Comparison of ENCODE assay signal across 9 mouse cellular contexts in genomic region chr6:90818956-90819355, GRCm38 (mm10).
DNase-seq lines count a peak whose midpoint lies in the region; ATAC-seq and TF ChIP-seq lines count a peak whose summit lies in the region.
"Had no signal": no experiment of that assay in that cellular context is flagged by ENCODE, and none has a peak within 500 bp of the region (broad histone marks: within the 10 kb centered on the region; RNA-seq: fewer than 3 reads in every experiment).

No protein-coding gene starts in this region.

- H3K27me3 ChIP-seq in kidney, adult 2 months (replicated peaks; ENCODE audit: control insufficient read depth, insufficient read depth, low read length), result no peaks in the 10 kb centered on the region
- no peaks in the 10 kb centered on the region for H3K27me3 ChIP-seq in kidney, embryonic 15.5 days
- no peaks in the 10 kb centered on the region for H3K27me3 ChIP-seq in hindbrain, postnatal 0 days (ENCODE audit: insufficient read depth, low read length)
- no peaks in the 10 kb centered on the region for H3K27me3 ChIP-seq in limb, embryonic 14.5 days (ENCODE audit: control insufficient read depth, insufficient read depth, low read length)
- no peaks in the 10 kb centered on the region for H3K27me3 ChIP-seq in neural tube, embryonic 13.5 days
- H3K27me3 ChIP-seq: neural tube, embryonic 12.5 days had no signal

- H3K9me3 ChIP-seq in kidney, embryonic 15.5 days (replicated peaks), result no peaks in the 10 kb centered on the region
- no peaks in the 10 kb centered on the region for H3K9me3 ChIP-seq in hindbrain, postnatal 0 days (ENCODE audit: low read length)
- H3K9me3 ChIP-seq in limb, embryonic 14.5 days (ENCODE audit: control insufficient read depth, low read length), result no peaks in the 10 kb centered on the region
- H3K9me3 ChIP-seq in neural tube, embryonic 13.5 days, result no peaks in the 10 kb centered on the region
- H3K9me3 ChIP-seq: neural tube, embryonic 12.5 days had no signal

- no peak overlapping the region for H3K4me2 ChIP-seq in kidney, embryonic 15.5 days
- no peak overlapping the region for H3K4me2 ChIP-seq in hindbrain, postnatal 0 days (ENCODE audit: low read depth, low read length)
- H3K4me2 ChIP-seq in limb, embryonic 14.5 days (replicated peaks; ENCODE audit: low read depth, low read length, severe bottlenecking), result no peak overlapping the region
- no peak overlapping the region for H3K4me2 ChIP-seq in neural tube, embryonic 13.5 days
- H3K4me2 ChIP-seq: neural tube, embryonic 12.5 days had no signal

- no peaks in the 10 kb centered on the region for H3K4me1 ChIP-seq in kidney, adult 2 months (ENCODE audit: control insufficient read depth, insufficient read depth, low read length)
- no peaks in the 10 kb centered on the region for H3K4me1 ChIP-seq in kidney, embryonic 15.5 days
- H3K4me1 ChIP-seq in hindbrain, postnatal 0 days (ENCODE audit: insufficient read depth, low read length), result no peaks in the 10 kb centered on the region
- no peaks in the 10 kb centered on the region for H3K4me1 ChIP-seq in limb, embryonic 14.5 days (ENCODE audit: control insufficient read depth, insufficient read depth, low read length)
- peaks cover 23% of the 10 kb centered on the region for H3K4me1 ChIP-seq in neural tube, embryonic 13.5 days (replicated peaks)

- TF ChIP-seq CTCF in kidney, adult 2 months (conservative IDR thresholded peaks at IDR 0.05; ENCODE audit: insufficient read depth, insufficient read length, low read depth, low read length), result peak; percentile 64
- peak; percentile 86 for TF ChIP-seq CTCF in hindbrain, postnatal 0 days (IDR thresholded peaks at IDR 0.05; ENCODE audit: low read depth)

- H3K4me3 ChIP-seq in kidney, adult 2 months (ENCODE audit: insufficient read depth, low read depth, low read length), result no peak overlapping the region
- no peak overlapping the region for H3K4me3 ChIP-seq in kidney, embryonic 15.5 days (replicated peaks)
- H3K4me3 ChIP-seq in hindbrain, postnatal 0 days (ENCODE audit: low read length), result no peak overlapping the region
- no peak overlapping the region for H3K4me3 ChIP-seq in limb, embryonic 14.5 days (replicated peaks; ENCODE audit: low read length)
- no peak overlapping the region for H3K4me3 ChIP-seq in neural tube, embryonic 13.5 days
- H3K4me3 ChIP-seq: neural tube, embryonic 12.5 days had no signal

- H3K36me3 ChIP-seq in kidney, adult 2 months (ENCODE audit: control insufficient read depth, insufficient read depth, low read length), result no peaks in the 10 kb centered on the region
- H3K36me3 ChIP-seq in kidney, embryonic 15.5 days, result no peaks in the 10 kb centered on the region
- H3K36me3 ChIP-seq in hindbrain, postnatal 0 days (ENCODE audit: insufficient read depth, low read length), result no peaks in the 10 kb centered on the region
- H3K36me3 ChIP-seq in limb, embryonic 14.5 days (ENCODE audit: control insufficient read depth, insufficient read depth, low read length), result no peaks in the 10 kb centered on the region
- no peaks in the 10 kb centered on the region for H3K36me3 ChIP-seq in neural tube, embryonic 13.5 days
- H3K36me3 ChIP-seq: neural tube, embryonic 12.5 days had no signal

- no peak for TF ChIP-seq POLR2A in kidney, adult 2 months (IDR thresholded peaks at IDR 0.05; ENCODE audit: low read depth, low read length)
- TF ChIP-seq POLR2A in limb, embryonic 14.5 days (IDR thresholded peaks at IDR 0.05; ENCODE audit: borderline replicate concordance, extremely low read depth, insufficient read depth, insufficient read length), result no peak

- DNase-seq in kidney, adult 2 months, result peak; percentile 61
- DNase-seq in adipocyte (ENCODE audit: low spot score), result peak; percentile 87
- DNase-seq in embryo, embryonic 10 days (ENCODE audit: low spot score), result peak; percentile 80
- DNase-seq in hindbrain, postnatal 0 days (ENCODE audit: low spot score), result peak; percentile 88
- peak; percentile 64 for DNase-seq in limb, embryonic 14.5 days (ENCODE audit: low spot score)
- peak; percentile 75 for DNase-seq in thymus, postnatal 14 days

- no CpG with 5 or more reads among the region's 4 CpGs for WGBS in kidney, adult 2 months
- WGBS in kidney, embryonic 15.5 days, result 0% methylated on average over 1 of the region's 4 CpGs
- WGBS in hindbrain, postnatal 0 days, result 0% methylated on average over 1 of the region's 4 CpGs
- WGBS in limb, embryonic 14.5 days, result no CpG with 5 or more reads among the region's 4 CpGs
- 0% methylated on average over 1 of the region's 4 CpGs for WGBS in neural tube, embryonic 13.5 days

- no peak overlapping the region for H3K9ac ChIP-seq in kidney, embryonic 15.5 days
- H3K9ac ChIP-seq in hindbrain, postnatal 0 days (replicated peaks; ENCODE audit: low read length), result no peak overlapping the region
- H3K9ac ChIP-seq in limb, embryonic 14.5 days (ENCODE audit: low read depth, low read length, severe bottlenecking), result no peak overlapping the region
- H3K9ac ChIP-seq in neural tube, embryonic 13.5 days, result no peak overlapping the region
- H3K9ac ChIP-seq: neural tube, embryonic 12.5 days had no signal

- H3K27ac ChIP-seq in kidney, adult 2 months (ENCODE audit: insufficient read depth, low read depth, low read length), result no peak overlapping the region
- no peak overlapping the region for H3K27ac ChIP-seq in kidney, embryonic 15.5 days
- H3K27ac ChIP-seq in hindbrain, postnatal 0 days, result no peak overlapping the region
- H3K27ac ChIP-seq in limb, embryonic 14.5 days (replicated peaks; ENCODE audit: low read depth, low read length), result no peak overlapping the region
- H3K27ac ChIP-seq in neural tube, embryonic 13.5 days (replicated peaks), result no peak overlapping the region
- H3K27ac ChIP-seq: neural tube, embryonic 12.5 days had no signal

- ATAC-seq in kidney, embryonic 15.5 days (replicated peaks; ENCODE audit: low FRiP score), result no peak
- ATAC-seq in hindbrain, postnatal 0 days, result no peak
- no peak for ATAC-seq in limb, embryonic 14.5 days (ENCODE audit: low FRiP score, low read depth)
- peak; percentile 10; the same call in 1 of the 2 replicates for ATAC-seq in neural tube, embryonic 13.5 days (ENCODE audit: low read depth)
